Mouse (Mus musculus) brain, embryonic 14.5 days (tissue): ENCODE results near the gene Stag2.

ENCODE experiments used
- CTCF ChIP-seq: fragments of 200-500 bp; IDR thresholded peaks from 2 replicates; pipeline ENCODE4 v1.5.1; 2012; ENCODE audit warnings: inconsistent platforms, mild to moderate bottlenecking, moderate library complexity, borderline replicate concordance; ENCODE audit not compliant: insufficient read depth, insufficient read length; ENCODE audit errors: extremely low read depth
- POLR2A ChIP-seq: fragments of 200-500 bp; IDR thresholded peaks from 2 replicates; pipeline ENCODE4 v1.6.1; 2012; ENCODE audit warnings: mild to moderate bottlenecking, inconsistent platforms, borderline replicate concordance; ENCODE audit not compliant: poor library complexity, insufficient read depth, insufficient read length, severe bottlenecking; ENCODE audit errors: extremely low read depth

- TF ChIP-seq CTCF, result no peak
- TF ChIP-seq POLR2A, result no peak
These were observed 21.7 kb downstream of the Stag2 start for GRCm38 (mm10) chrX:42170811-42171210.
